Mouse (Mus musculus) hindbrain, embryonic 14.5 days (tissue): Measurements from ENCODE around the gene Hps1. TPM values are rescaled to one million over a fixed set of nuclear protein-coding genes. Genes with fewer than 3 reads are reported as not detected.

Experiments used
- ATAC-seq: fragments of 200-750 bp; cut with Nextera tagmentation; 2 replicates; pipeline ENCODE4 v1.8.0; 2017; ENCODE audit warnings: moderate number of reproducible peaks, mild to moderate bottlenecking, moderate TSS enrichment, moderate library complexity; ENCODE audit not compliant: low FRiP score
- DNase-seq: peaks from one replicate; pipeline ENCODE4 v3.0.0-alpha.2; 2015; ENCODE audit warnings: low spot score
- H3K27ac ChIP-seq: fragments of 300-500 bp; sonication (generic); 2 replicates; pipeline ENCODE4 v1.5.1; 2014; ENCODE audit warnings: mild to moderate bottlenecking, moderate library complexity
- H3K27me3 ChIP-seq: fragments of 300-500 bp; sonication (generic); 2 replicates; pipeline ENCODE4 v1.6.1; 2014; ENCODE audit warnings: mild to moderate bottlenecking, low read length, mixed read lengths; ENCODE audit not compliant: control insufficient read depth, insufficient read depth
- H3K36me3 ChIP-seq: fragments of 300-500 bp; sonication (generic); replicated peaks from 2 replicates; pipeline ENCODE4 v1.6.1; 2014; ENCODE audit not compliant: control insufficient read depth, insufficient read depth
- H3K4me1 ChIP-seq: fragments of 300-500 bp; sonication (generic); replicated peaks from 2 replicates; pipeline ENCODE4 v1.6.1; 2014; ENCODE audit warnings: antibody characterized with exemption, low read length, mixed read lengths; ENCODE audit not compliant: control insufficient read depth, insufficient read depth
- H3K4me2 ChIP-seq: fragments of 300-500 bp; sonication (generic); replicated peaks from 2 replicates; pipeline ENCODE4 v1.6.1; 2014; ENCODE audit warnings: mild to moderate bottlenecking, moderate library complexity
- H3K4me3 ChIP-seq: fragments of 300-500 bp; sonication (generic); replicated peaks from 2 replicates; pipeline ENCODE4 v1.5.1; 2014; ENCODE audit warnings: mild to moderate bottlenecking, low read length
- H3K9ac ChIP-seq: fragments of 300-500 bp; sonication (generic); 2 replicates; pipeline ENCODE4 v1.6.1; 2014
- H3K9me3 ChIP-seq: fragments of 300-500 bp; sonication (generic); 2 replicates; pipeline ENCODE4 v1.6.1; 2016; ENCODE audit warnings: low read length; ENCODE audit not compliant: control insufficient read depth
- WGBS: fragments of 180-500 bp; shearing (Covaris S2); extraction: QIAGEN DNeasy Blood & Tissue Kit; methylation state at CpG from one replicate; pipeline ENCODE4 v1.1.7; 2014; 5-methylcytosine and 5-hydroxymethylcytosine counted together
- polyA plus RNA-seq: library from polyadenylated mRNA; unstranded; fragments of >200 nt; fragmentation: Nextera tagmentation; extraction: Ambion mirVana; gene quantifications from 2 replicates; pipeline ENCODE4 v1.2.1, GENCODE M21; 2014

Gene Hps1
- 7.8 and 10.0 TPM in 2 replicates for polyA plus RNA-seq

DNA sequence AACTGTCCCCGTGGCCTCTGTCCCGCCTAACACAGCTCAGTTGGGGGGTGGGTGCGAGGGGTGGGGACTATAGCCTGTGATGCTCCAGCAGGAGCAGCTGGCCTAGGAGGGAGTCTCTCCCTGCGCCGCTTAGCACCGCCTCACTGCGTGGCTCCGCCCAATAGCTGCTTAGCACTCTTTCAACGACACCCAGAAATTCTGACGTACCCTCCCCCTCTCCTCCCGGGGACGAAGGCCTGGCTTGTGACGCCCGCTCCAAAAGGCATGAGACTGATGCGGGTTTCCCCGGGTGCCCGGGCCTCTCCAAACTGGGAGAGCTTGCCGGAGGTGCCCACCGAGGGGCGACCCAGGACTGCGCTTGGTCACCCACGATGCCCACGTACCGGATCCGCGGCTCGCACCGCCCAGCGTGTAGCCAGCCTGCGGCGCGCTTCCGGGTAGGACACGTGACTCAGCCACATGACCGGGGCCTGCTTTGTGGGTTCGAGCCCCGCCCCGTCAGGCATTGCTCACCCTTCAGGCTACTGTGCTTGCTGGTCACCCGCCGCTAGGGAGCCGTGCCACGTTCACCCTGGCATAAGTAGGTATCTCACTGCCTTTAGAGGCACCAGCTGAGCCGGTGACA, at the start of gene Hps1:
Hps1 (minus strand) TSS at position 448 of the 625 bp plus-strand sequence.
- no peaks in the 10 kb centered on the region for H3K9me3 ChIP-seq
- H3K4me1 ChIP-seq = peaks cover 8% of the 10 kb centered on the region; the same call in 1 of the 2 replicates
- DNase-seq (peak; percentile 88), ATAC-seq (peak; percentile 97)
- H3K27ac ChIP-seq = peak within 1 kb of the TSS; percentile 93
- peak within 1 kb of the TSS; percentile 70 for H3K4me2 ChIP-seq
- H3K4me3 ChIP-seq = peak within 1 kb of the TSS; percentile 59
- WGBS = under 1% methylated on average over 43 of the region's 43 CpGs
- no peaks in the 10 kb centered on the region for H3K27me3 ChIP-seq
- no peaks in the 10 kb centered on the region for H3K36me3 ChIP-seq
- peak within 1 kb of the TSS; percentile 69 for H3K9ac ChIP-seq

DNA sequence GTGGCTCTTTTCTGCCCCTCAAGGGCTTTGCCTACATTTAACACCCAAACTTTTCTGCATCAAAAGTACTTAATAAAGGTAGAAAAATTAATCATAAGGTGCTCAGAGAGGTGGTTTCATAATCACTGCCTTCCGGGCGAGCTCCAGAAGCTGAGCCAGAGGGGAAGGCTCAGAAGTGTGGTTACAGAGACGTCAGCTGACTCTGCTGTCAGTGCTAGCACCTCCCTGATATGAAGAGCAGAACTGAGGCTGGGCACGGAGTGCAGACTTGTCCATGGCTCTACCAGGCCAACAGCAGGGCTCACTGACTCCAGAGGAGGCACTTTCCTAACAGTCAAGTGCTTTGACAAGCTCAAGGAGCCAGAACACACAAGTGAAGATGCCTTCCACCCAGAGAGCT, 49.4 kb upstream of the Hps1 start:
- Histone ChIP-seq H3K27me3 (no peaks in the 10 kb centered on the region), H3K4me1 (no peaks in the 10 kb centered on the region), H3K9ac (no peak overlapping the region), H3K4me3 (no peak overlapping the region), H3K9me3 (no peaks in the 10 kb centered on the region), H3K36me3 (no peaks in the 10 kb centered on the region), H3K4me2 (no peak overlapping the region), H3K27ac (no peak overlapping the region)
- ATAC-seq (no peak), DNase-seq (no peak)
- WGBS = 81% methylated on average over 4 of the region's 4 CpGs

DNA sequence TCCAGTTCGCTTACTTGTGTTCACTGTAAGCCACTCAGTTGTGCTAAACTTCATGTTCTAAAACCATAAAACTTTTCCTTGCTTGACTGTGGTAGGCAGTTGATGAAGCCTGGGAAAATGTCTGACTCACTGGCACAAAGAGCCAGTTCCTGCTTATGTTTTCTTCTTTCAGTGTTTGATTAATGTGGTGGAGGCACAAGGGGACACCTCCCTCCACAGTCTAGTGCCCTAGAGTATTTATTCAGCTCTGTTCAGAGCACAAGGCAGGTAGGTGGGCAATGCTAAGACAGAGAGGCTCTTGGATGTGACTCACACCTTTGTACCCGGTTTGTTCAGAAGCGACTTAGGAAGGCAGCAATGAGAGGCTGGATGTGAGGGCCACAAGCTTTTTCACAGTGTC, 48.1 kb upstream of the Hps1 start:
- Histone ChIP-seq H3K4me3 (no peak overlapping the region), H3K9me3 (no peaks in the 10 kb centered on the region), H3K4me1 (no peaks in the 10 kb centered on the region), H3K9ac (no peak overlapping the region), H3K27ac (no peak overlapping the region), H3K27me3 (no peaks in the 10 kb centered on the region), H3K36me3 (no peaks in the 10 kb centered on the region), H3K4me2 (no peak overlapping the region)
- DNase-seq = no peak
- WGBS = 88% methylated on average over 3 of the region's 3 CpGs
- ATAC-seq = no peak

DNA sequence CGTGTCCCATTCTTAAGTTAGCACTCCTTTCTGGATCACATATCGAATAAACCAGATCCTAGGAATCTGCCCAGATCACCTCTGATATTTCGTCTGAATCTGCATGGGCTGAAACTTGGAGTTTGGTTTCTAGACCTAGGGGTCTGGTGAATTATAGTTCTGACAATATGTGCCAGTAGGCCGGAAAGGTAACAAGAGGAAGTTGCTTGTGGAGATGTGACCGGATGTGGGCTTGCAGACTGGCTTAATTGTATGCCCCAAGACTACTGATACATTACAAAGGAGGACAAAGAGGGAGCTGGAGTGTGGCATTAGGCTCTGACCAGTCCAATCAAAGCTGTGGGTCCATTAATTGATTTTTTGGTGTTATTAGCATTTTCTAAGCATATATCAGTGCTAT, 40.3 kb upstream of the Hps1 start:
- no peak for DNase-seq
- WGBS = 91% methylated on average over 5 of the region's 5 CpGs
- no peaks in the 10 kb centered on the region for H3K4me1 ChIP-seq
- no peaks in the 10 kb centered on the region for H3K9me3 ChIP-seq
- H3K36me3 ChIP-seq = no peaks in the 10 kb centered on the region
- H3K27ac ChIP-seq = no peak overlapping the region
- no peaks in the 10 kb centered on the region for H3K27me3 ChIP-seq
- no peak for ATAC-seq
- no peak overlapping the region for H3K4me3 ChIP-seq
- no peak overlapping the region for H3K4me2 ChIP-seq
- H3K9ac ChIP-seq = no peak overlapping the region

DNA sequence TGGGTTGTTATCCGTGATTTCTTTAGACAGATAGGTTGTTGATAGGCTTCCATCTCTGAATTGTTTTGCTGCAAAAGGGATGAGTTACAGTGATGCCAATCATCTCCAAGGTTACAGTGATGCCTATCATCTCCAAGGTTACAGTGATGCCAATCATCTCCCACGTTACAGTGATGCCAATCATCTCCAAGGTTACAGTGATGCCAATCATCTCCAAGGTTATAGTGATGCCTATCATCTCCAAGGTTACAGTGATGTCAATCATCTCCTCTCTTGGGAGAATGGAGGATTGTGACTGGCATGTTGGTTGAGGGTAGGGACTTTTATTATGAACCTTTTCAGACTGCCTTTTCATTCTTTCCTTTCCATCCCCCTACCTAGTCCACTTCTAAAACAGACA, 38.0 kb upstream of the Hps1 start:
- no peak overlapping the region for H3K4me2 ChIP-seq
- no peak for DNase-seq
- 66% methylated on average over 2 of the region's 2 CpGs for WGBS

DNA sequence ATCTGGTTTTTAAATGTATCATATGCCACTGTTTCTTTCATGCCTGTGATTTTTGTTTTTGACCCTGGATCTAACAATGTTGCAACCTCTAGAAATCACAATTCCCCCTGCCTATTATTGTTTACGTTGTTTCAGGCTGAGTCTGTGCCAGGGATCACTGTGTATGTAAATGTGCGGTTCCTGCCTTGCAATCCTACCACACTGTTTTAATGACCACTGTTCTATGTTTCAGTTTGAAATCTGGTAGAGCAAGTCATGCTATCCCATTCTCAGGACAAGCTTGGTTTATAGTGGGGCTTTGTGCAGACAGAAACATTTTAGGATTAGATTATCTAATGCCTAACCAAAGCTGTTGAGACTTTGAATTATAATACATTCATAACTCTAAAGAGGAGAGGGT, 36.5 kb upstream of the Hps1 start:
- Histone ChIP-seq H3K27me3 (no peaks in the 10 kb centered on the region), H3K4me1 (no peaks in the 10 kb centered on the region), H3K4me2 (no peak overlapping the region), H3K9ac (no peak overlapping the region), H3K9me3 (no peaks in the 10 kb centered on the region), H3K4me3 (no peak overlapping the region), H3K36me3 (no peaks in the 10 kb centered on the region), H3K27ac (no peak overlapping the region)
- ATAC-seq = no peak
- 90% methylated on average over 2 of the region's 2 CpGs for whole genome bisulfite sequencing
- DNase-seq = no peak

More for the DNA sequence above, 38.0 kb upstream of the Hps1 start:
- Histone ChIP-seq H3K4me3 (no peak overlapping the region), H3K27me3 (no peaks in the 10 kb centered on the region), H3K4me1 (no peaks in the 10 kb centered on the region), H3K9me3 (no peaks in the 10 kb centered on the region), H3K27ac (no peak overlapping the region), H3K9ac (no peak overlapping the region), H3K36me3 (no peaks in the 10 kb centered on the region)
- no peak for ATAC-seq

DNA sequence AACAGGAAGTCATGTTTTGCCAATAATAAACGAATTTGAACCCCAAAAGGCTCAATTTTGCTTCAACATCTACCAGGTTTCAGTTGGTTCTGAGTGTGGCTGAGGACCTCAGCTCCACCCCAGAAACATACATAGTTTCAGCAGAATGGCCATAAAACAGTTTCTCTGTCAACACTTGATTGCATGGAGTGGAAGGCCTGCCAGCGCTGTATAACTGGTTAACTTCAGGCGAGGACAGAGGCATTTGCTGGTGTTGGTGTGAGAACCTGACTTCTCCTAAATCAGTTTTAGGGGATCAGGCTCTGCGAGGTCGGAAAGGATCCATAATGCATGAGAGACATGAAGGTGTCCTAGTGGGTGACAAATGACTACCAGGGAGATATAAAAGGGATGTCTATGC, 30.4 kb upstream of the Hps1 start:
- H3K4me1 ChIP-seq = no peaks in the 10 kb centered on the region
- H3K36me3 ChIP-seq = no peaks in the 10 kb centered on the region
- no peaks in the 10 kb centered on the region for H3K27me3 ChIP-seq
- WGBS = 76% methylated on average over 5 of the region's 5 CpGs
- H3K27ac ChIP-seq = no peak overlapping the region
- H3K4me2 ChIP-seq = no peak overlapping the region
- ATAC-seq (no peak), DNase-seq (no peak)
- H3K4me3 ChIP-seq = no peak overlapping the region
- no peaks in the 10 kb centered on the region for H3K9me3 ChIP-seq
- H3K9ac ChIP-seq = no peak overlapping the region

DNA sequence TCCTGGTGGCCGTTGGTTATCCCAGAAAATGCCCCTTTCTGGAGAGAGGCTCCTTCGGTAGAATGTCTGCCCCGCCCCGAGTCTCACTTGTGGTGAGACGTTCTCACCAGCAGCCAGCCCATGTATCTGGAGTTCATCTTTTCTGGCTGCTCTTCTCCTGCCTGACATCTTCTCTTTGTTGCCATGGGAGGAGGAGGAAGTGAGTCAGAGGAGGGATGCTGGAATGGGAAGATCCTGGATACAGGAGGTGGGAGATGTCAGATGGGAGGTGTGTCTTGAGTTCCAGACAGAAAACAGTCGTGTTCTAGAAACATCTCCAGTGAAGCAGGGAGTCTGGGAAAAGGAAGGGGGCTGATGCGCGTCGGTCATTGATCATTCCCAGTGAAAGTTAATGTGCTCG, 29.7 kb upstream of the Hps1 start:
- Histone ChIP-seq H3K27me3 (no peaks in the 10 kb centered on the region), H3K9ac (no peak overlapping the region), H3K36me3 (no peaks in the 10 kb centered on the region), H3K4me1 (no peaks in the 10 kb centered on the region), H3K27ac (no peak overlapping the region), H3K9me3 (no peaks in the 10 kb centered on the region), H3K4me3 (no peak overlapping the region), H3K4me2 (no peak overlapping the region)
- WGBS = 92% methylated on average over 10 of the region's 10 CpGs
- ATAC-seq (no peak), DNase-seq (no peak)

DNA sequence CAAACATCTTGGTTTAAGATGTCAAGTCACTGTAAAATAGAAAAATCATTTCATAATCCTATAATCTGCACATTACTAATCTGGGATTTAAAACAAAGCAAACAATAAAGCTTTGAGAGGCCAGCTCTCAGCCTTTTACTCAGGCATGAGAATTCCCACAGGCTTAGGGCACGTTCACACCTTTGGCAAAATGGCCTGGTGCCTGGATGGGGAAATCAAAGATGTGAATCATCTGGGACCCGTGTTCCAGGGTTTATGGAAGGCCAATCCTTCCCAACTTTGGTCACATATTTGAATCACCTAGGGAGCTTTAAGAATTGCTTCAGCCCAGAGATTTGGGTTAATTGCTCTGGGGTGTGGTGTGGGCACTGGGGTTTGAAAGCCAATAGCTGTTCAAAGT, 18.1 kb upstream of the Hps1 start:
- H3K27me3 ChIP-seq = no peaks in the 10 kb centered on the region
- 72% methylated on average over 2 of the region's 2 CpGs for WGBS
- no peak overlapping the region for H3K9ac ChIP-seq
- no peaks in the 10 kb centered on the region; the same call in 1 of the 2 replicates for H3K4me1 ChIP-seq
- no peak overlapping the region for H3K4me3 ChIP-seq
- H3K9me3 ChIP-seq = no peaks in the 10 kb centered on the region
- H3K36me3 ChIP-seq = no peaks in the 10 kb centered on the region
- ATAC-seq = no peak
- no peak overlapping the region for H3K4me2 ChIP-seq
- H3K27ac ChIP-seq = no peak overlapping the region
- no peak for DNase-seq

DNA sequence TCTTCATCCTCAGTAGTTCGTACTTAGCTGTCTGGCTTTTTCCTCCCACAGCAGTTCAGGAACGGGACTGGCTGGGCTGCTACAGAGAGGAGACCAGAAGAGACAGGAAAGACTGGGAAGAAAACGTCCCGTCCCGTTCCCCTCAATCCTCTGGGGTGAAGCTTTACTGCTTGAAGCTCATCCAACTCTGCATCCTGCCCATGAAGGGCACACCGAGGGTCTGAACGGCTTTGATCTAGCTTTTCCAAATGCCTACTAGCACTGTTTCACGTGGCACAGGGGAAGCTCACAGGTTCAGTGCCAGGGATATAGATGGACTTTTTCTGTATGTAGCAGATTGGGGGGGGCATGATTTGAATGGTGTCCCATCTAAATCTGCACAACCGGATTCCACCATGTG, 16.0 kb upstream of the Hps1 start:
- Histone ChIP-seq H3K9ac (peak overlapping the region; percentile 53), H3K27me3 (no peaks in the 10 kb centered on the region), H3K4me3 (no peak overlapping the region), H3K36me3 (no peaks in the 10 kb centered on the region), H3K9me3 (no peaks in the 10 kb centered on the region), H3K27ac (no peak overlapping the region), H3K4me1 (no peaks in the 10 kb centered on the region; the same call in 1 of the 2 replicates), H3K4me2 (peak overlapping the region; percentile 81)
- ATAC-seq (no peak), DNase-seq (no peak)
- 34% methylated on average over 9 of the region's 9 CpGs for WGBS
